Mouse (Mus musculus) gonadal fat pad, adult 2 months (tissue): ENCODE results near the gene Cdcp1. TPM values are rescaled to one million over a fixed set of nuclear protein-coding genes. Genes with fewer than 3 reads are reported as not detected.

Experiments
- DNase-seq: peaks from one replicate; pipeline ENCODE4 v3.0.0-alpha.2; 2012; ENCODE audit warnings: low read depth
- polyA plus RNA-seq: library from polyadenylated mRNA; depleted of rRNA; stranded (reverse); fragments of >200 nt; gene quantifications from 2 replicates; pipeline ENCODE4 v1.2.3, GENCODE M21; 2012; rRNA removed

Gene Cdcp1
- polyA plus RNA-seq, result 26.3 and 28.5 TPM in 2 replicates

GRCm38 (mm10) chr9:123215621-123216440 lies at the start of gene Cdcp1:
Gene Cdcp1, minus strand, starts transcription at chr9:123216038.
- DNase-seq, result no peak

GRCm38 (mm10) chr9:123260611-123261021 lies 44.8 kb upstream of the Cdcp1 start, which contains the start of gene Tmem158:
Gene Tmem158, minus strand, starts transcription at chr9:123260764.
- no peak for DNase-seq

- DNase-seq, result no peak
Measured at GRCm38 (mm10) chr9:123259896-123260610, 44.2 kb upstream of the Cdcp1 start.

GRCm38 (mm10) chr9:123259461-123259895 lies 43.6 kb upstream of the Cdcp1 start:
- no peak for DNase-seq

- no peak for DNase-seq
Measured at GRCm38 (mm10) chr9:123258796-123259195, 43.0 kb upstream of the Cdcp1 start.

- no peak for DNase-seq
Measured at GRCm38 (mm10) chr9:123255736-123256135, 39.9 kb upstream of the Cdcp1 start.

GRCm38 (mm10) chr9:123247992-123248391 lies 32.2 kb upstream of the Cdcp1 start:
- no peak for DNase-seq

GRCm38 (mm10) chr9:123245146-123245545 lies 29.3 kb upstream of the Cdcp1 start:
- DNase-seq, result no peak

GRCm38 (mm10) chr9:123243988-123244387 lies 28.1 kb upstream of the Cdcp1 start:
- DNase-seq, result no peak

GRCm38 (mm10) chr9:123241191-123241590 lies 25.4 kb upstream of the Cdcp1 start:
- DNase-seq, result no peak

GRCm38 (mm10) chr9:123240751-123241150 lies 24.9 kb upstream of the Cdcp1 start:
- DNase-seq, result no peak

GRCm38 (mm10) chr9:123240271-123240670 lies 24.4 kb upstream of the Cdcp1 start:
- no peak for DNase-seq

GRCm38 (mm10) chr9:123239651-123240050 lies 23.8 kb upstream of the Cdcp1 start:
- DNase-seq, result no peak

- DNase-seq, result no peak
Measured at GRCm38 (mm10) chr9:123238256-123239045, 22.6 kb upstream of the Cdcp1 start.

- DNase-seq, result no peak
Measured at GRCm38 (mm10) chr9:123237739-123238138, 21.9 kb upstream of the Cdcp1 start.

- DNase-seq, result no peak
Measured at GRCm38 (mm10) chr9:123235621-123236020, 19.8 kb upstream of the Cdcp1 start.

- DNase-seq, result no peak
Measured at GRCm38 (mm10) chr9:123229826-123230225, 14.0 kb upstream of the Cdcp1 start.

- no peak for DNase-seq
Measured at GRCm38 (mm10) chr9:123228671-123229070, 12.8 kb upstream of the Cdcp1 start.

- DNase-seq, result no peak
Measured at GRCm38 (mm10) chr9:123227106-123227750, 11.4 kb upstream of the Cdcp1 start.

GRCm38 (mm10) chr9:123224863-123225431 lies 9.1 kb upstream of the Cdcp1 start:
- DNase-seq, result peak; percentile 77

GRCm38 (mm10) chr9:123219826-123220225 lies 4.0 kb upstream of the Cdcp1 start:
- DNase-seq, result no peak
